Mouse (Mus musculus) limb, embryonic 13.5 days (tissue): ENCODE measurements at regions not wholly inside any gene's neighbourhood (a gene's known extent, or its start where the extent isn't known, plus 50 kb on each side); places are given as distances from the start of the nearest gene placed in this dataset.
A peak's percentile ranks its signal among the peaks of the same experiment; 100 is the strongest.

ENCODE experiments used
- ATAC-seq: fragments of 200-750 bp; cut with Nextera tagmentation; 2 replicates; pipeline ENCODE4 v1.8.0; 2017; ENCODE audit warnings: low read depth, moderate number of reproducible peaks, moderate TSS enrichment; ENCODE audit not compliant: low FRiP score
- H3K27ac ChIP-seq: fragments of 300-500 bp; sonication (generic); 2 replicates; pipeline ENCODE4 v1.5.1; 2015; ENCODE audit warnings: inconsistent platforms, mild to moderate bottlenecking, moderate library complexity
- H3K27me3 ChIP-seq: fragments of 300-500 bp; sonication (generic); 2 replicates; pipeline ENCODE4 v1.6.1; 2015; ENCODE audit warnings: mild to moderate bottlenecking, inconsistent platforms
- H3K36me3 ChIP-seq: fragments of 300-500 bp; sonication (generic); 2 replicates; pipeline ENCODE4 v1.6.1; 2015; ENCODE audit warnings: inconsistent platforms, mild to moderate bottlenecking, moderate library complexity
- H3K4me1 ChIP-seq: fragments of 300-500 bp; sonication (generic); 2 replicates; pipeline ENCODE4 v1.6.1; 2015; ENCODE audit warnings: inconsistent platforms
- H3K4me2 ChIP-seq: fragments of 300-500 bp; sonication (generic); replicated peaks from 2 replicates; pipeline ENCODE4 v1.6.1; 2015; ENCODE audit warnings: inconsistent platforms, mild to moderate bottlenecking, moderate library complexity
- H3K4me3 ChIP-seq: fragments of 300-500 bp; sonication (generic); 2 replicates; pipeline ENCODE4 v1.5.1; 2015; ENCODE audit warnings: moderate library complexity, mild to moderate bottlenecking, inconsistent platforms
- H3K9ac ChIP-seq: fragments of 300-500 bp; sonication (generic); 2 replicates; pipeline ENCODE4 v1.6.1; 2015; ENCODE audit warnings: mild to moderate bottlenecking, inconsistent platforms
- H3K9me3 ChIP-seq: fragments of 300-500 bp; sonication (generic); 2 replicates; pipeline ENCODE4 v1.6.1; 2016; ENCODE audit warnings: inconsistent platforms
- WGBS: fragments of 180-500 bp; shearing (Covaris S2); methylation state at CpG from one replicate; pipeline ENCODE4 v1.1.7; 2015; 5-methylcytosine and 5-hydroxymethylcytosine counted together

GRCm38 (mm10) chr16:95196622-95197021 is 60.7 kb upstream of the Kcnj15 start:
- ATAC-seq: peak; percentile 48; the same call in 1 of the 2 replicates
- WGBS: 0% methylated on average over 1 of the region's 1 CpGs
- Histone ChIP-seq H3K4me2 (no peak overlapping the region), H3K27ac (no peak overlapping the region), H3K4me3 (no peak overlapping the region), H3K27me3 (peaks cover 14% of the 10 kb centered on the region; the same call in 1 of the 2 replicates), H3K9ac (no peak overlapping the region), H3K9me3 (no peaks in the 10 kb centered on the region), H3K36me3 (no peaks in the 10 kb centered on the region), H3K4me1 (no peaks in the 10 kb centered on the region)

GRCm38 (mm10) chr16:95198795-95199563 is 58.4 kb upstream of the Kcnj15 start:
- Histone ChIP-seq H3K4me2 (no peak overlapping the region), H3K27me3 (peaks cover 14% of the 10 kb centered on the region; the same call in 1 of the 2 replicates), H3K36me3 (no peaks in the 10 kb centered on the region), H3K4me3 (no peak overlapping the region), H3K9me3 (no peaks in the 10 kb centered on the region), H3K9ac (no peak overlapping the region), H3K4me1 (peaks cover 8% of the 10 kb centered on the region), H3K27ac (no peak overlapping the region)
- no peak for ATAC-seq
- WGBS: 71% methylated on average over 19 of the region's 19 CpGs

- Histone ChIP-seq H3K27ac (no peak overlapping the region), H3K4me2 (no peak overlapping the region), H3K4me3 (no peak overlapping the region), H3K9me3 (no peaks in the 10 kb centered on the region), H3K9ac (no peak overlapping the region), H3K36me3 (no peaks in the 10 kb centered on the region), H3K4me1 (peaks cover 8% of the 10 kb centered on the region), H3K27me3 (peaks cover 5% of the 10 kb centered on the region; the same call in 1 of the 2 replicates)
- 52% methylated on average over 7 of the region's 7 CpGs for WGBS
- ATAC-seq: no peak
These were observed 55.1 kb upstream of the Kcnj15 start for GRCm38 (mm10) chr16:95202126-95202883.

- Histone ChIP-seq H3K36me3 (no peaks in the 10 kb centered on the region), H3K27ac (no peak overlapping the region), H3K4me1 (peaks cover 8% of the 10 kb centered on the region), H3K4me3 (no peak overlapping the region), H3K4me2 (no peak overlapping the region), H3K9me3 (no peaks in the 10 kb centered on the region), H3K27me3 (peaks cover 5% of the 10 kb centered on the region; the same call in 1 of the 2 replicates), H3K9ac (no peak overlapping the region)
- ATAC-seq: no peak
- 83% methylated on average over 3 of the region's 3 CpGs for WGBS
These were observed 54.3 kb upstream of the Kcnj15 start for GRCm38 (mm10) chr16:95203026-95203425.

GRCm38 (mm10) chr16:95203790-95204189 is 53.6 kb upstream of the Kcnj15 start:
- Histone ChIP-seq H3K4me2 (no peak overlapping the region), H3K27me3 (peaks cover 2% of the 10 kb centered on the region; the same call in 1 of the 2 replicates), H3K4me1 (peaks cover 8% of the 10 kb centered on the region), H3K9me3 (no peaks in the 10 kb centered on the region), H3K36me3 (no peaks in the 10 kb centered on the region), H3K27ac (no peak overlapping the region), H3K9ac (no peak overlapping the region), H3K4me3 (no peak overlapping the region)
- 83% methylated on average over 3 of the region's 3 CpGs for WGBS
- no peak for ATAC-seq

GRCm38 (mm10) chr16:95204507-95204906 is 52.9 kb upstream of the Kcnj15 start:
- Histone ChIP-seq H3K36me3 (no peaks in the 10 kb centered on the region), H3K9me3 (no peaks in the 10 kb centered on the region), H3K27me3 (no peaks in the 10 kb centered on the region), H3K4me3 (no peak overlapping the region), H3K4me1 (peaks cover 8% of the 10 kb centered on the region), H3K9ac (no peak overlapping the region), H3K27ac (no peak overlapping the region), H3K4me2 (no peak overlapping the region)
- no peak for ATAC-seq
- 92% methylated on average over 6 of the region's 6 CpGs for WGBS

- H3K9me3 ChIP-seq: no peaks in the 10 kb centered on the region
- H3K4me1 ChIP-seq: peaks cover 8% of the 10 kb centered on the region
- H3K27me3 ChIP-seq: no peaks in the 10 kb centered on the region
- no peak for ATAC-seq
- no peak overlapping the region for H3K27ac ChIP-seq
- WGBS: 88% methylated on average over 5 of the region's 5 CpGs
- H3K9ac ChIP-seq: no peak overlapping the region
- no peak overlapping the region for H3K4me2 ChIP-seq
- no peaks in the 10 kb centered on the region for H3K36me3 ChIP-seq
- no peak overlapping the region for H3K4me3 ChIP-seq
These were observed 50.9 kb upstream of the Kcnj15 start for GRCm38 (mm10) chr16:95206445-95206844.

- peaks cover 7% of the 10 kb centered on the region for H3K4me1 ChIP-seq
- no peaks in the 10 kb centered on the region for H3K27me3 ChIP-seq
- 78% methylated on average over 6 of the region's 6 CpGs for WGBS
- no peaks in the 10 kb centered on the region for H3K36me3 ChIP-seq
- H3K9ac ChIP-seq: no peak overlapping the region
- H3K4me2 ChIP-seq: no peak overlapping the region
- no peaks in the 10 kb centered on the region for H3K9me3 ChIP-seq
- no peak overlapping the region for H3K4me3 ChIP-seq
- ATAC-seq: no peak
- no peak overlapping the region for H3K27ac ChIP-seq
These were observed 49.8 kb upstream of the Kcnj15 start for GRCm38 (mm10) chr16:95207547-95207946.
